Mouse (Mus musculus) MEL (cell line): ENCODE results near the gene Dnajb5.

Source experiments
- CTCF ChIP-seq, 3 experiments: IDR thresholded peaks in 2 of 3; conservative IDR thresholded peaks in 1 of 3; 2 replicates each; pipeline ENCODE4 v1.5.1; 2011 to 2012; ENCODE audit warnings: low read length in 3 of 3, low read depth in 2 of 3, mild to moderate bottlenecking in 2 of 3, improper control_type of control experiment in 1 of 3, inconsistent platforms in 1 of 3, mixed read lengths in 1 of 3, moderate library complexity in 1 of 3; ENCODE audit not compliant: control insufficient read depth in 1 of 3, insufficient read depth in 1 of 3, poor library complexity in 1 of 3, severe bottlenecking in 1 of 3
- MAZ ChIP-seq: IDR thresholded peaks from 2 replicates; pipeline ENCODE4 v1.6.1; 2012; ENCODE audit warnings: low read depth, mild to moderate bottlenecking, inconsistent platforms, low read length, improper control_type of control experiment
- MXI1 ChIP-seq: IDR thresholded peaks from 2 replicates; pipeline ENCODE4 v1.6.1; 2011; ENCODE audit warnings: mild to moderate bottlenecking, low read depth, low read length, improper control_type of control experiment
- POLR2A ChIP-seq, 2 experiments: IDR thresholded peaks; 2 replicates each; pipeline ENCODE4 v1.6.1; 2011 to 2012; ENCODE audit warnings: low read length in 2 of 2, mild to moderate bottlenecking in 2 of 2, control low read depth in 1 of 2, improper control_type of control experiment in 1 of 2, low read depth in 1 of 2, moderate library complexity in 1 of 2; ENCODE audit not compliant: control insufficient read depth in 1 of 2, insufficient read depth in 1 of 2, poor library complexity in 1 of 2

DNA sequence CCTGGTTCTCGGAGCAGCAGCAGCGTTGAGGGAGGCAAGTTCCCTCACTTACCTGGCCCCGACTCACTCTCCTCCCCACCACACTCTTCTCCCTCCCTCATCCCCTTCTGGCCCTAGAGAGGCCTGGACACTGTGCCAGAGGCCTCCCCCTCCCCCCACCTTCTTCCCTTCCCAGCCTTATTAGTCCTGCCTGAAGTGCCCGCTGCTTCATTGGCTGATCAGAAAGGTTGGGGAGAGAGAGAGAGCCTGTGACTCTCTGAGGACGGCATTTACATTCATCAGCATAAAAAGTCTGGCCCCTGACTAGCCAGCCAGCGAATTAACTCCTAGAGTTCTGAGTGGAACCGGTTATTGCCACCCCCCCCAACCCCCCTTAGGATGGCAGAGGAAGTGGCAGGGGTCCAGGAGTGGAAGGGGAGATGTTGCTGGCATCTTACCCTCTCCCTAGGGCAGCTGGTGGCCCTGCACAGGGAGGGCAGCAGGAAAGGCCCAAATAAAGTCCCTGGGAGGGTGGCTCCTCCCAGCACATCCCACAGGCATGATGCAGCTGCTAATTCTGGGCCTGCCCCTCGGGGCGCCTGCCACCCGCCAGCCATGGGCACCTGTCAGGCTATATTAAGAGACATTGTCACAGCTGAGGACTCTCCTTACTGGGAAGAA, 4.0 kb downstream of the Dnajb5 start:
- no peak for TF ChIP-seq POLR2A (IDR thresholded peaks at IDR 0.05; ENCODE audit: control insufficient read depth in 1 of 2, insufficient read depth in 1 of 2, low read depth in 1 of 2, low read length in 2 of 2, poor library complexity in 1 of 2)
- no peak for TF ChIP-seq MAZ
- no peak for TF ChIP-seq CTCF (IDR thresholded peaks at IDR 0.05 in 2 of 3, conservative IDR thresholded peaks at IDR 0.05 in 1 of 3; ENCODE audit: control insufficient read depth in 1 of 3, insufficient read depth in 1 of 3, low read depth in 2 of 3, low read length in 3 of 3, poor library complexity in 1 of 3, severe bottlenecking in 1 of 3)
- TF ChIP-seq MXI1 = no peak
